Mouse (Mus musculus) MEL (cell line): ENCODE measurements around the gene Nr2c2.

Experiments used
- BHLHE40 ChIP-seq: IDR thresholded peaks from 2 replicates; pipeline ENCODE4 v1.6.1; 2012; ENCODE audit warnings: low read depth, mild to moderate bottlenecking, inconsistent platforms, low read length, improper control_type of control experiment, borderline replicate concordance
- CTCF ChIP-seq, 3 experiments: IDR thresholded peaks in 2 of 3; conservative IDR thresholded peaks in 1 of 3; 2 replicates each; pipeline ENCODE4 v1.5.1; 2011 to 2012; ENCODE audit warnings: low read length in 3 of 3, low read depth in 2 of 3, mild to moderate bottlenecking in 2 of 3, improper control_type of control experiment in 1 of 3, inconsistent platforms in 1 of 3, mixed read lengths in 1 of 3, moderate library complexity in 1 of 3; ENCODE audit not compliant: control insufficient read depth in 1 of 3, insufficient read depth in 1 of 3, poor library complexity in 1 of 3, severe bottlenecking in 1 of 3
- E2F4 ChIP-seq: IDR thresholded peaks from 2 replicates; pipeline ENCODE4 v1.6.1; 2011; ENCODE audit warnings: low read depth, low read length, improper control_type of control experiment, borderline replicate concordance
- EP300 ChIP-seq, 2 experiments: IDR thresholded peaks; 2 replicates each; pipeline ENCODE4 v1.6.1; 2011; ENCODE audit warnings: improper control_type of control experiment in 2 of 2, low read length in 2 of 2, low read depth in 1 of 2, mild to moderate bottlenecking in 1 of 2
- GATA1 ChIP-seq: IDR thresholded peaks from 2 replicates; pipeline ENCODE4 v1.6.1; 2011; ENCODE audit warnings: low read depth, low read length, improper control_type of control experiment
- KAT2A ChIP-seq: conservative IDR thresholded peaks from 2 replicates; pipeline ENCODE4 v1.6.1; 2012; ENCODE audit warnings: low read depth, low read length, improper control_type of control experiment, inconsistent platforms
- MAZ ChIP-seq: IDR thresholded peaks from 2 replicates; pipeline ENCODE4 v1.6.1; 2012; ENCODE audit warnings: low read depth, mild to moderate bottlenecking, inconsistent platforms, low read length, improper control_type of control experiment
- MEF2A ChIP-seq: IDR thresholded peaks from 2 replicates; pipeline ENCODE4 v1.6.1; 2014; ENCODE audit warnings: low read depth, mild to moderate bottlenecking, inconsistent platforms, low read length, improper control_type of control experiment; ENCODE audit not compliant: poor library complexity, insufficient replicate concordance, severe bottlenecking; ENCODE audit errors: extremely low read depth
- POLR2A ChIP-seq, 2 experiments: IDR thresholded peaks; 2 replicates each; pipeline ENCODE4 v1.6.1; 2011 to 2012; ENCODE audit warnings: low read length in 2 of 2, mild to moderate bottlenecking in 2 of 2, control low read depth in 1 of 2, improper control_type of control experiment in 1 of 2, low read depth in 1 of 2, moderate library complexity in 1 of 2; ENCODE audit not compliant: control insufficient read depth in 1 of 2, insufficient read depth in 1 of 2, poor library complexity in 1 of 2
- POLR2AphosphoS5 ChIP-seq: IDR thresholded peaks from 2 replicates; pipeline ENCODE4 v1.6.1; 2012; ENCODE audit warnings: low read depth, borderline replicate concordance, mild to moderate bottlenecking, inconsistent platforms, low read length, moderate library complexity, mixed read lengths
- TCF12 ChIP-seq: IDR thresholded peaks from 2 replicates; pipeline ENCODE4 v1.6.1; 2014; ENCODE audit warnings: low read depth, mild to moderate bottlenecking, inconsistent platforms, low read length, improper control_type of control experiment, moderate library complexity
- USF1 ChIP-seq: IDR thresholded peaks from 2 replicates; pipeline ENCODE4 v1.6.1; 2014; ENCODE audit warnings: low read depth, mild to moderate bottlenecking, inconsistent platforms, low read length, improper control_type of control experiment, moderate library complexity
- ZMIZ1 ChIP-seq: IDR thresholded peaks from 2 replicates; pipeline ENCODE4 v1.6.1; 2012; ENCODE audit warnings: low read depth, mild to moderate bottlenecking, inconsistent platforms, low read length, improper control_type of control experiment, moderate library complexity

GRCm38 (mm10) chr6:92084932-92085331, 6.3 kb upstream of the Nr2c2 start:
- TF ChIP-seq USF1 (no peak), MEF2A (no peak), EP300 (IDR thresholded peaks at IDR 0.05; ENCODE audit: low read depth in 1 of 2, low read length in 2 of 2) (no peak), POLR2A (IDR thresholded peaks at IDR 0.05; ENCODE audit: control insufficient read depth in 1 of 2, insufficient read depth in 1 of 2, low read depth in 1 of 2, low read length in 2 of 2, poor library complexity in 1 of 2) (no peak), TCF12 (no peak), GATA1 (no peak), CTCF (IDR thresholded peaks at IDR 0.05 in 2 of 3, conservative IDR thresholded peaks at IDR 0.05 in 1 of 3; ENCODE audit: control insufficient read depth in 1 of 3, insufficient read depth in 1 of 3, low read depth in 2 of 3, low read length in 3 of 3, poor library complexity in 1 of 3, severe bottlenecking in 1 of 3) (no peak), MAZ (no peak), BHLHE40 (no peak), POLR2AphosphoS5 (no peak), KAT2A (no peak), ZMIZ1 (no peak), E2F4 (no peak)
